Mouse (Mus musculus): Measurements from ENCODE around the gene Zdhhc8.

Gene Zdhhc8

DNA sequence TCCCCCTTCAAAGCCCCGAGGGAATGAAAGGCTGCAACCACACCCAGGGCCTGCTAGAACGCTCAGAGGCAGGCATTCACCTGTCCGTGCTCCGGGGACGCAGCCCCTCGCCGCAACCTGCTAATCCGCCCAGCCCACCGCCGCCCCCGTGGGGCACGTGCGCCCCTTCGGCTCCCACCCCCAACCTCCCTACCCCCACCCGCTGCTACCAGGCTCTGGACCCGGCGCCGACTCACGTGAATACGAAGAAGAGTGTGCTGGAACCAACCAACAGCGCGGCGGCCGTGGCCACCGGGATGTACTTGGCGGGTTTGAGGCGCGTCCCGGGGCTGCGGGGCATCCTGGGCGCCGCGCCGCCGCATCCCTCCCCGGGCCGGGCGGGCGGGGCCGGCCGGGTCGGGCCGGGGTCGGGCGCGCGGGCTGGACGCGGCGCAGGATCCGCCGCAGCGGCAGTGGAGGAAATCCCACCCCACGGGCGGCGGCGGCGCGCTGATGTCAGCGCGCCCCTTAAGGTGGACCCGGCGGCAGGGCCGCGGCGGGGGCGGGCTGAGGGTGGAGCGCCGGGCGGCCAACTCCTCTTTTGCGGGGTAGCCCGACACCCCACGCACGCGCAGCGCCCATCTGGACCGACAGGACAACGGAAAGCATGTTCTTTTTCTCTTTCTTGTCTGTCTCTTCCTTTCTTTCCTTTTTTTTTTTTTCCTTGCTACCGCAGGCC is at the start of gene Zdhhc8:
TSS of gene Zdhhc8 (minus strand) at position 466 of the 718 bp plus-strand sequence.
- DNase-seq (ENCODE audit: extremely low read depth, insufficient read length, low spot score): peak; percentile 89

DNA sequence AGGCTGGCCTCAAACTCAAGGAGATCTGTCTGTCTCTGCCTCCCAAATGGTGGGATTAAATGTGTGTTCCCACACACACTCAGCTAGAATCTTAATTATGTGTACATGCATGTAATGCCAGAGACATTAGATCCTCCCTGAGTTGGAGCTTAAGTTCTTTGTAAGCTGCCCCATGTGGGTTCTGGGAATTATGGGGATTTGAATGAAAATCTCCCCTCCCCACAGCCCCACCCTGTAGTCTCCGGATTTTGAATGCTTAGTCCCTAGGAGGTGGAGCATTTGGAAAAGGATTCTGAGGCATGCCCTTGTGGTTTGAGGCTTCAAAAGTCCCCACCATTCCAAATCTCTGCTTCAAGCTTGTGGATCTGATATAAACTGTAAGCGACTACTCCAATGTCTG is 40.2 kb upstream of the Zdhhc8 start:
- no peak for DNase-seq (ENCODE audit: extremely low read depth, insufficient read length, low spot score)

DNA sequence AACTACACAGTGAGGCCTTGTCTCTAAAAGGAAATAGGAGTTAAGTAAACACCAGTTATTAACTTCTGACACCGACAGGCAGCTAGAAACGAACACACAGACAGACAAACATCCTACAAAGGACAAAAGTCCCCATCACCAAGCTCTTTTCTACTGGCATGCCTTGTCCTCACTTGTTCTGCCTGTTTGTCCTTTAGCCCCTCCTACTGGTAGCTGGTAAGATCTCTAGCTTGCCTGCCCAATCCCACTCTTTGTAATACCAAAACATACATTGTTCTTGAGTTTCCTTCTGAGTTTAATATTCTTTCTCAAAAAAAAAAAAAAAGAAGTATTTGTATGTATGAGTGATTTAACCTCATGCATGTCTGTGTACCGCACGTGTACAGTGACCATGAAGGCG is 33.2 kb upstream of the Zdhhc8 start:
- DNase-seq (ENCODE audit: extremely low read depth, insufficient read length, low spot score): no peak

DNA sequence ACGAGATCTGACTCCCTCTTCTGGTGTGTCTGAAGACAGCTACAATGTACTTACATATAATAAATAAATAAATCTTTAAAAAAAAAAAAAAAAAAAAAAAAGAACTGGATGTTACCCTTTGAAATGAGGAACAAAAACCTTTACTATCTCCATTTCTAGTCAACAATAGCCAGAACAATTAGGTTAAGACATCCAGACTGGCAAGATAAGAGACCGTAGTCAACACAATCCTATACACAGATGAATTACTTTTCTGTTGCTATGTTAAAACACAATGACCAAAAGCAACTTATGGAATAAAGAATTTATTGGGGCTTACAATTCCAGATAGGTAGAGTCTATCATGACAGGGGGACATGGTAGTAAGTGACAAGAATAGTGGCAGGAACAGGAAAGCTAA is 30.1 kb upstream of the Zdhhc8 start:
- no peak for DNase-seq (ENCODE audit: extremely low read depth, insufficient read length, low spot score)

DNA sequence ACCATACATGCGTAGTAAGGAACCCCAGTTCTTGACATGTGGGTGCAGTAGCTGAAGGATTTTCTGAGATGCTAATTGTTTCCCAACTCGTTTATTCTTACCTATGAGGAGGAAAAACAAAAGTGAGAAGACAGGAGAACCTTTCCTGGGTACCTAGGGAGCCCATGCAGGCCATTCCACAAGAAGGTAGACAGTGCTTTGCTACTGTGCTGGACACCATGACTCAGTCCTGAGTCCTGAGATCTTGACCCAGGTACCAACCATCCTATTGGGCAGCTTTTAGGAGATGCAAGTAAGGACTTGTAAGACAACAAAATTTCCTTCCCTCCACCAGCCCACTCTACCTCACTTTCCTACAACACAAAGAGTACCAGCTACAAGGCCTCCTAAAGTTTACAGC is 23.3 kb upstream of the Zdhhc8 start, which contains the start of gene Gm49776:
TSS of gene Gm49776 (minus strand) at position 101 of the 400 bp plus-strand sequence.
- DNase-seq (ENCODE audit: extremely low read depth, insufficient read length, low spot score): no peak

DNA sequence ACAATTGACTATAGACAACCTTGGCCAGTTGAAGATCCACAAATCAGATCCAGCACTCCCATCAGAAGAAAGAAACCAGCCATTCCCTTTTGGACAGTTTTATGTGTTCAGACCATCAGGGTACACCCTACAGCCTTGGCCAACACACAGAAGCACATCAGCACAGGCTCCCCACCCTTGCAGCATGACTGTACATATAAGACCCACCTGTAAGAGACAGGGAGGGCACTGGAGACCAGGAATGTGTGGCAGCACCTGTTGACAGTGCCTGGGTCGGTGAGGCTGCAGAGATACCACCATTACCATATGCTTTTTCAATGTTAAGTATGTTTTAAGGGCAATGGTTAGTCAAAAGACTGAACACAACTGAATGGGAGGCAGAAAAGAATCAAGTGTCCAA is 18.9 kb upstream of the Zdhhc8 start:
- no peak for DNase-seq (ENCODE audit: extremely low read depth, insufficient read length, low spot score)

DNA sequence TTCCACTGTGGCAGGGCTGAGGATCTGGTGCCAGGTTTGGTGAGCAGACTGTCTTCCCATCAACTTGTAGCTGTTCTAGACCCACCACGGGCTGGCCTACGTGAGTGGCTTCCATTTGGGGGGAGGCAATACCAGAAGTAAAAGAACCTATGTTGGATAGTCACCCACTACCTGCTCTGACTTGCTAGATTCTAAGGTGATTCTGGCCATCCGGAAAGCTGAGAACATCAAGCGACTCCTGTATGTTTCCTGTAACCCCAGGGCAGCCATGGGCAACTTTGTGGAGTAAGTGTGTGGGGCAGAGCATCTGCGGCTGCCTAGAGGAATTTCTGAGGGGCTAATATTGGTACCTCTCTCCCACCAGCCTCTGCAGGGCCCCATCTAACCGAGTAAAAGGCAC is 17.8 kb upstream of the Zdhhc8 start:
- DNase-seq (ENCODE audit: extremely low read depth, insufficient read length, low spot score): no peak

DNA sequence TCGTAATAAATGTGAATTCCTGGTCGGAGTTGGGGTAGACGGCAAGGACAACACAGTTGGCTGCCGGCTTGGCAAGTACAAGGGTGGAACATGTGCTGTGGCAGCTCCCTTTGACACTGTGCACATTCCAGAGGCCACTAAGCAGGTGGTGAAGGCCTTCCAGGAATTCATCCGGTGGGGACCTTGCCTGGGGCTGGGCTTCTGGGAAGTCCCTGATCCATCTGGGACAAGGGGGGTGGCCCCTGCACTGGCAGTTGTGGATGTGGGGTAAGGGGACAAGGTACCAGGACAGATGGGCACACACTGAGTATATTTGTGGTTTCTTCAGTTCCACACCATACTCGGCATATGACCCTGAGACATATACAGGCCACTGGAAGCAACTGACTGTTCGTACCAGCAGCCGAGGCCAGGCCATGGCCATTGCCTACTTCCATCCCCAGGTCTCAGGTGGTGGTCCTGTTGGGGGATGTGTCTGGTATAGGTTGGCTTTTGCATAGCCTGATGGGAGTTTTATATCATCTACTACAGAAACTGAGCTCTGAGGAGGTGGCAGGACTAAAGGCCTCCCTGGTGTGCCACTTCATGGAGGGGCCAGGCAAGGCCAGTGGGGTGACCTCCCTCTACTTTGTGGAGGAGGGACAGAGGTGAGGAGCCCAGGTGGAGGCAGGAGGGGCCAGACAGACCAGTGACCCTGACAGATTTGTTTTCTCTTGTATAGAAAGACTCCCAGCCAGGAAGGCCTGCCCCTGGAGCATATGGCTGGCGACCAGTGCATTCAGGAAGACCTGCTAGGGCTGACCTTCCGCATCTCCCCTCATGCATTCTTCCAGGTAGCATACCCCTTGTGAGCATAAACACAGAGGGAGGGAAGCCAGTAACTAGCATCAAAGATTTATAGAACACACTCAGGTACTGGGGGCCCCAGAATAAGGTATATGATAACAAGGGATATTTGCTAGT is 16.2 kb upstream of the Zdhhc8 start:
- no peak for DNase-seq (ENCODE audit: extremely low read depth, insufficient read length, low spot score)

DNA sequence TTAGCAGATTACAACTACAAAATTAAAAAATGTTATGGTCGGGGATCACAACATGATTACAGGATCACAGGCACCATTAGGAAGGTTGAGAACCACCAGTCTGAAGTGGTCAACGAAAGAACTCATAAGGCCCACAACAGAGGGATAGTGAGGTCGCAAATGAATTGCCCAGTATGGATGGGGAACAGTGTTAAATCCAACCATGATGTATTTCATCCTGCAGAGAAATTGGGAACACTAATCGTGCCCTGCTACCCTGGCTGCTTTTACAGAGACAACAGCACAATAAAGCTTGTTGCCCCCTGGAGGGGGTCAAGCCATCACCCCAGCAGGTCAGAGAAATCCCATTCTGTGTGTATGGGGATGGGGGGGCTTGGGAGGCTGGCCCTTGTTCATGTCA is 15.3 kb upstream of the Zdhhc8 start:
- DNase-seq (ENCODE audit: extremely low read depth, insufficient read length, low spot score): no peak

DNA sequence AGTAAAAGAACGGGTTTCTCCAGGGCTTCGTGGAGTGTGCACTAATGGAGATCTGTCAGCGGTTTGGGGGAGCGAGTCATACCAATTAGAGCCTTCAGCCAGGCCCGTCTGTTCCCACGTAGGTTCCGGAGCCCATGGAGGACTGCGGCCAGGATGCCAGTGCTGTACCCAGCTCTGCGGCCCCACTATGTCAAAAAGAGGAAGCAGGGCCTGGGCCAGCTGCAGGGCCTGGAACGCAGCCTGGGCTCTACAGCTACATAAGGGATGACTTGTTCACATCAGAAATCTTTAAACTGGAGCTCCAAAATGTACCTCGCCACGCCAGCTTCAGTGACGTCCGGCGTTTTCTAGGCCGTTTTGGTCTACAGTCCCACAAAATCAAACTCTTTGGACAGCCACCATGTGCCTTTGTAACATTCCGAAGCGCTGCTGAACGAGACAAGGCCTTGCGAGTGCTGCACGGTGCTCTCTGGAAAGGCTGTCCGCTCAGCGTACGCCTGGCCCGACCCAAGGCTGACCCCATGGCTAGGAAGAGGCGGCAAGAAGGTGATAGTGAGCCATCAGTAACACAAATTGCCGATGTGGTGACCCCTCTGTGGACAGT is 14.5 kb upstream of the Zdhhc8 start:
- peak; percentile 69 for DNase-seq (ENCODE audit: extremely low read depth, insufficient read length, low spot score)

DNA sequence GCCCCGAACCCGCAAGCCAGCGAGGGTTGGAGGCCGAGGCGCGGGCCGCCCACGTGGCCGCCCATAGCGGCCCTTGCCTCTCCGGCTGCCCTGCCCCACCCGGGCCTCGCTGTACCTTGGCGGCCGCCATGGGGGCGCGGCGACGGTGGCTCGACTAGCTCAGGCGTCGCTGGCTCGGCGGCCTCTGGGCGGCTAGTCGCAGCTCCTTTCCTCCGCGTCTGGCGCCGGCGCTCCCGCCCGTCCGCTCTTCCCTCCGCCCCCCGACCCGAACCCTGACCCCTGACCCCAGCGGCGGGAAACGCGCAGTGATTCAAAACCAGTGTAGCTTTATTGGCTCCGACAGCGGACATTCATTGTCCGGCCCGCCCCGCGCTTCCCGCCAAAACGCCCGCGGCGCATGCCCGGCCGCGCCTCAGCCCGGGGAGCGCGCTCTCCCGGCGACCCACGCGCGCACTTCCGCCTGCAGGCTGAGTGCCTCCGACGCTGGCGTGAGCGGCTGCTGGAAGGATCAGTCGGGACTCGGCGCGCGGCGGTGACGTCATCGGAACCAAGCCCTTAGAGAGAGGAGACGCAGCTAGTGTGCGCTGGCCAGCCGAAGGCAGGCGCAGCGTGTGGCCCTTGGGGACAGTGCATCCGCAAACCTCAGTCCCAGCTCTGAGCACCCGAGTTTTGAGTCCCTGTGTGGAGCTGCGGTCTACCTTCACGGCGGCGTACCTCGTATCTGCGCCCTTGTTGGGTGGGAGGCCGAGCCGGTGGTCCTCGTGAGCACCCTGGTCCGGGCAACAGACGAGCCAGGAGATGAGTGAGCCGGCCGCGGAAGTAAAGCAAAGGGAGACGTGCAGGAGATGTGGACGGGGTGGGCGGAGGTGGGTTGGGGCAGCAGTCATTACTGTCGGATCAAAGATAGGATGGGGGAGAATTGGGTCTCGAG is 13.8 kb upstream of the Zdhhc8 start, which contains the start of the genes Trmt2a and Ranbp1:
TSS of gene Trmt2a (plus strand) at position 247 of the 931 bp plus-strand sequence.
TSS of gene Ranbp1 (minus strand) at position 300 of the 931 bp plus-strand sequence.
- peak; percentile 99 for DNase-seq (ENCODE audit: extremely low read depth, insufficient read length, low spot score)

DNA sequence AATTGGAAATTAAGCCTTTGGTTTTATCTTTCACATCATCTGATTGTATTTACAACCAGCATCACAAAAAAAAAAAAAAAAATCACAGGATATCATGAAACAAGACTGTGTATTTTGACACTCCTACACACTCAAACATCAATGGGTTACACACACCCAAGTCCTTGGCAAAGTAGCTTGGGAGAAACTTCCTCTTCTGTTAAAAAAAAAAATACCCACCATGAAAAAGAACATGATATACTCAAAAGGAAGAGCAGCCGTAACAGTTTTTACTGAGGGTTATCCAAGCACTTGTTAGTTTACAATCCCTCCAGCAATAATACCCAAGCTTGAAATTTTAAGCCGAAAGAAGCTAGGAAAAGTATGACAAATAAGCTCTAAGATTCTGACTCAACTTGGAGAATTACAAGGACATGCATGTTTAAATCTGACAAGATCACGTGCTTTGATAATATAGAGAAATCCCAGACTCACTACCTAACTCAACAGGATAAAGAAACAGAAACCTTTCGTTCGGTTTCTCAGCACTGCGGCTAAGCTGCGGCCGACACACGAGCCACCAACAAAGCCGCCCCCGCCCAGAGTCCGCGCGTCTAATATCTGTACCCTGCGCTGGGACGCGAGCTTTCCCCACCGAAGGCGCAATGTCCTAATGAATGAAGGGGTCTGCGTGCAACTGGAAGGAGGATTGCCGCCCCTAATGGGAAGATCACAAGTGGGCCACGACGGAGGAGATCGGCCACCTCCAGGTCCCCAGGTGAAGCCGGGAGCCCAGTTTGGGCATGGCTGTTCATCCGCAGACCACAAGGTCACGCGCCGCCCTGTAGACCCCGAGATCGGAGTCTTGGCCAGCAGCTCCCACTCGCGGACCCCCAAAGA is 12.8 kb upstream of the Zdhhc8 start:
- no peak for DNase-seq (ENCODE audit: extremely low read depth, insufficient read length, low spot score)

DNA sequence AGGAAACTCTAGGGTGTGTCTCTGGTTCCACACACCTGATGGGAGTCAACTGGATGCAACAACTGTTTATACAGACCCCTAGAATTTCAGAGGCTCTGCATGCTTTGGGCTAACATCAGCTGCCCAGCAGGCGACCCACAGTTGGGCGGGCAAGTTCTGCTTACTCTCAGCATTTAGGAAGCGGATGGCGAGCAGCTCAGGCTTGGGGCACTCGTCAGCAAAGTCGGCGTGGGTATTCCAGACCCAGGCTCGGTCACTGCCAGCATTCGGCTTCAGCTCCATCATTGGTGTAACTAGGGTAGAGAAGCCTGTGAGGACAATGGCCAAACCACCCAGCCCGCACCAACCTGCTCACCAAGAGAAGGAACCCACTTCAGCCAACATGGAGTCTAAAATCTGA is 6.6 kb upstream of the Zdhhc8 start:
- DNase-seq (ENCODE audit: extremely low read depth, insufficient read length, low spot score): no peak

DNA sequence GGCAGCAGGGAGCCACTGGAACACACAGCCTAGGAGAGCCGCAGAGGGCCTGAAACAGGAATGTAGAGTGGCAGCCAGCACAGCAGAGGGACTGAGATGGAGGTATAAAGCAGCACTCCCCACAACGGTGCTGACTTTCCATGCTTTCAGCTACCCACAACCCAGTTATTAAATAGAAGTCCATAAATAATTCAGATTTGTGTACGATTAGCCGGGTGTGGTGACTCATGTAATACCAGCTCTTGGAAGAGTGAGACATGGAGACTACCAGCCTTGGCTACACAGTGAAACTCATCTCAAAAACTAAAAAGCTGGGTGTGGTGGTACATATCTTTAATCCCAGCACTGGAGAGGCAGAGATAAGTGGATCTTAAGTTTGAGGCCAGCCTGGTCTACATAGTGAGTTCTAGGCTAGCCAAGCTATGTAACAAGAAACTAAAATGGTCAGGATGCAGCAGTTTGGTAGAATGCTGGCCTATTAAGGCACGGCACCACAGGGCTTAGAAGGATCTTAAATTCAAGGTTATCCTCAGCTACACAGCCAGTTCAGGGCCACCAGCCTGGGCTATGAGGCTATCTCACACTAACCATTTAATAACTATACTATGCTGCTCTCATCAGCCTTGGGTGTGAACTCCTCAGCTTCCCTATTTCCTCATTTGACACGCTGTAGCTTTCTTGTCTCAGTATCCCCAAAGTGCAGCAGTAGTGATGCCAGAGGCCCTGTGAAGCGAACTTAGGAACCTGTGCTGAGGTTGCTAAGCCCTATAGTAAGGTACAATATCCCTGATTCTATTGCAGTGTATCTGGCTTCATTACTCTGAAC is 2.0 kb upstream of the Zdhhc8 start:
- no peak for DNase-seq (ENCODE audit: extremely low read depth, insufficient read length, low spot score)

DNA sequence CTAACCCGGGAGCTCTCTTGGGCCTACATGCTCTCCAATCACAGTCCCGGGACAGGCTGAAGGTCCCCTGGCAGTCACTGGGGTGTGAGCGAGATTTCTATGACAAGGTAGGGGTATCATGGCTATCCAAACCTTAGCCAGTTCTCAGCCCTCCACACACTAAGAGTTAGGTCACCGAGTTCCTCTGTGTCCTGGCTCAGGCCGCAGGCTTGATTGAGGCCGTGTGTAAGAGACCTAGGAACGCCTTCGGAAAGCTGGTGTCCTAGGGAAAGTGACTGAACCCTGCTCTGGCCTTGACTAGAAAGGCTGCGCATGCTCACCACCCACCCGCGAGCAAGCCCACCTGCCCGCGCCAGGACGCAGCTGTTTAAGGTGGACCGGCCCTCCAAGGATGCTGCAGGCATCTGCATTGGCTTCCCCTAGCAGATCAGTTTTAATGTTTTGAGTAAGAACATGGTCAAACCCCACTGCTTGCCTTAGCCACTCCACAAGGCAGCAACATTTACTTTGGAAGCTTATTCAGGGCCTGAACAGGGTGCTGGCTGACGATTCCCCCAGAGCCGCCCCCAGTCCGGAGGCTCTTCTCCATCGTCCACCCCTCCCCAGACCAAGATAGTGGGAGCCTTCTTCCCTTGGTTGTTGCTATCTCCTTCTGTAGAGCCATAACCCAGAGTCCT is 591 bp upstream of the Zdhhc8 start:
- peak; percentile 72 for DNase-seq (ENCODE audit: extremely low read depth, insufficient read length, low spot score)

DNA sequence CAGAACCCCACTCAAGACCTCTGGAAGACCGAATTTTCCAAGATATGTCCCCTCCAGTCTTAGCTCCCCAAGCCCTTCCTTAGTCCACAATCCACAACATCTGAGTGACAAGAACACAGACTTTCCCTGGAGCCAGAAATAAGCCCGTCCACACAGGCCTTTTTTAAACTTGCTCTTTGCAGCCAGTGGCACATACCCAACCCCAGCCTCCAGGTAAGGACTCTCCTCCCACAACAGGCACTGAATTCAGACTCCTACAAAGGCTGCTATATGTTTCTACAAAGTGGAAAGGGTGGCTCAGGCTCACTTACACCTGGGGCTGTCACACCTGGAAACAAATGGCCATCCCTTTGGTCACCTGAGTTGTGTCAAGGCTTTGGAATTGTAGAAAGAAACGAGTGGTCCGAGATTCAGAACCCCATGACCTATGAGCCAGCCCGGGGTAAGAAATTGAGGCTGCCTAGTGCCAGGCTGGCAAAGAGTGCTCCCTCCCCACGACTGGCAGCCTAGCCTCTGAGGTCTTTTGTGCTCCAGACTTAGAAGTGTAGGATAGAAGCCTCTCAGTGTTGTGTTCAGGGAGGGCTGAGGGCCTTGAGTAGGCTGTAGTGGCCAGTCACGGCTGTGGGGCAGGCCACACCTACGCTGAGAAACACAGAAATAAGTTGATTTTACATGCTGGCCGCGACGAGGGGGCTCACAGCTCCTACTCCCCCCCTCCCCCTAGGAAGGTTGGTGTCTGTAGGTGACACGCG is 841 bp downstream of the Zdhhc8 start:
- no peak for DNase-seq (ENCODE audit: extremely low read depth, insufficient read length, low spot score)

DNA sequence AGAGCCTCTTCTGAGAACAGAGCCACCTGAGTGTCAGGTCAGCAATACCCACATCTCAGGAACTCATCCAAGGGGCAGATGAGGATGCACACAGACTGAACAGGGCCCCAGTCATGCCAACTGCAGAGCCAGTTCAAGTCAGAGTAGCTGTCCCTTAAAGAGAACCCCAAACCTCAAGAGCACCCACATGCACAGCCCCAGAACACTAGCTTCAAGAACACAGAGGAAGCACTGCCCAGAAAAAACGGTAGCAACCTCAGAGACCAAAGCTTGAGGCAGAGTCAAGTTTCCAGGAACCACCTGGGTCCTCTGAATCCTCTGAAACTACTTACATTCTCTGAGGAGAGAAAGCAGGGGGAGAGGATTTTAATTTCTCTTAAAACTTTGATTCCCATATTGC is 1.5 kb downstream of the Zdhhc8 start:
- DNase-seq (ENCODE audit: extremely low read depth, insufficient read length, low spot score): no peak

Data from 3134 (cell line).